Mouse (Mus musculus) cortical plate, adult 2 months (tissue): Measurements from ENCODE around the gene Pip4k2a.

Source experiments
- CTCF ChIP-seq: fragments of 200-500 bp; IDR thresholded peaks from 2 replicates; pipeline ENCODE4 v1.5.1; 2011; ENCODE audit warnings: mild to moderate bottlenecking, control low read depth, low read length; ENCODE audit not compliant: insufficient read depth; ENCODE audit errors: extremely low read depth
- POLR2A ChIP-seq: fragments of 200-500 bp; IDR thresholded peaks from 2 replicates; pipeline ENCODE4 v1.6.1; 2011; ENCODE audit warnings: mild to moderate bottlenecking, low read length, control low read depth; ENCODE audit not compliant: insufficient read depth; ENCODE audit errors: extremely low read depth

DNA sequence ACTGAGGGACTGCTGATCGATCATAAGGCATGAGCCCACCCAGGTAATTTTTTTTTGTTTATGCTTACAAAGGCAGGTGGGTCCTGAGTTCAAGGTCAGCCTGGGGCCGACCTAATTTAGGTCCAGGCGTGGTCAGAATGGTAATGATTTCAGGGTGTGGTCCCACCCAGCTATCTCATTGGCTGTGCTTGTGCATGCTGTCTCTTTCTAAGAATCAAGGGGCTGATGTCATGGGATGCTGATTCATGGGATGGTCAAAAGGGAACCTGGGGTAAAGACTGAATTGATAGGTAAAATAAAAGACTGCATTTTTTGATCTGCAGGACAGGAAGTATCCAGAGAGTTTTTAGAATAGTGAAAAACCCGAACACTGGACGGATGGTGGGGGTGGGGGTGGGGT, 31.4 kb downstream of the Pip4k2a start:
- TF ChIP-seq CTCF = no peak
- TF ChIP-seq POLR2A = no peak
